Mouse (Mus musculus): Measurements from ENCODE around the gene Wbp11. TPM values are rescaled to one million over a fixed set of nuclear protein-coding genes. Genes with fewer than 3 reads are reported as not detected.

Wbp11 gene
- polyA plus RNA-seq, 1 experiment: 32.0 TPM

DNA sequence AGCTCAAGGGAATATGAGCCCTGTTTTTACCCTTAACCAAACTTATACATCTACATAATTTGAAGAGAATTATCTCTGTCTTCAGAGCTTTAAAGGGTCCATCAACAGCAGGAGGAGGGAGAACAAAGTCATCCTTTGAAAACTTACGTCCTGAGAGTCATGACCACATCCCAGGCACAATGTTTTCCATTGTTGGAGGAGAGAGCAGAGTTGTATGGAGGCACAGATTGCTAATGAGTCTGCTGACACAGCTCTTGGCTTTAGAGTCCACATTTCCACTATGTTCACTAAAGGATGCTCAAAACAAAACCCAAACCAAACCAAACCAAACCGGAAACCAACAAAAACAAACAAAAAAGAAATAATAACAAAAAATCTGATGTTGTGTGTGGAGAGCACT, 16.9 kb upstream of the Wbp11 start:
- no peaks in the 10 kb centered on the region for H3K36me3 ChIP-seq (ENCODE audit: control insufficient read depth, insufficient read depth, low read length)
- 68% methylated on average over 2 of the region's 2 CpGs for WGBS
- H3K4me3 ChIP-seq (ENCODE audit: low read depth, low read length): no peak overlapping the region
- no peaks in the 10 kb centered on the region for H3K27me3 ChIP-seq (ENCODE audit: control insufficient read depth, insufficient read depth, low read length)
- H3K4me1 ChIP-seq (ENCODE audit: control insufficient read depth, insufficient read depth, insufficient read length, low read length): no peaks in the 10 kb centered on the region
- TF ChIP-seq POLR2A (IDR thresholded peaks at IDR 0.05; ENCODE audit: low read depth, low read length) (no peak), CTCF (IDR thresholded peaks at IDR 0.05; ENCODE audit: extremely low read depth, insufficient read length, insufficient replicate concordance, low read depth, low read length) (no peak)
- no peak overlapping the region for H3K27ac ChIP-seq (ENCODE audit: insufficient read depth, low read depth, low read length)

DNA sequence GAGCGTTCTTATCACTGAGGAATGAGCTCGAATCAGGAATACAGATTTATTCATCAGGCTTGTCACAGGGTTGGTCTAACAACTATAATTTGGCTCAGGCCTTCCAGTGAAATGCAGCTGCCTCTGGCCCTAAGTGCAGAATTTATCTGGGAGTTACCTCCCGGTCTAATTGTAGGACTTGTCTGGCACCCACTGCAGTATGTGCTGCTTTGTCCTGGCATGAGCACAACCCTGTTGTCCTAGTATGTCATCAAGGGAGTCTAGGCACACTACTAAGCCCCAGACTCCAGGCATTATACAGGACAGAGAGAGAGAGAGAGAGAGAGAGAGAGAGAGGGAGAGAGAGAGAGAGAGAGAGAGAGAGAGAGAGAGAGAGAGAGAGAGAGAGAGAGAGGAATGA, 9.3 kb upstream of the Wbp11 start:
- TF ChIP-seq CTCF (IDR thresholded peaks at IDR 0.05; ENCODE audit: extremely low read depth, insufficient read length, insufficient replicate concordance, low read depth, low read length) (no peak), POLR2A (IDR thresholded peaks at IDR 0.05; ENCODE audit: low read depth, low read length) (no peak)
- H3K4me1 ChIP-seq (ENCODE audit: control insufficient read depth, insufficient read depth, insufficient read length, low read length): no peaks in the 10 kb centered on the region
- no peak overlapping the region for H3K4me3 ChIP-seq (ENCODE audit: low read depth, low read length)
- no peaks in the 10 kb centered on the region for H3K36me3 ChIP-seq (ENCODE audit: control insufficient read depth, insufficient read depth, low read length)
- 59% methylated on average over 3 of the region's 3 CpGs for WGBS
- no peaks in the 10 kb centered on the region for H3K27me3 ChIP-seq (ENCODE audit: control insufficient read depth, insufficient read depth, low read length)
- H3K27ac ChIP-seq (ENCODE audit: insufficient read depth, low read depth, low read length): no peak overlapping the region

DNA sequence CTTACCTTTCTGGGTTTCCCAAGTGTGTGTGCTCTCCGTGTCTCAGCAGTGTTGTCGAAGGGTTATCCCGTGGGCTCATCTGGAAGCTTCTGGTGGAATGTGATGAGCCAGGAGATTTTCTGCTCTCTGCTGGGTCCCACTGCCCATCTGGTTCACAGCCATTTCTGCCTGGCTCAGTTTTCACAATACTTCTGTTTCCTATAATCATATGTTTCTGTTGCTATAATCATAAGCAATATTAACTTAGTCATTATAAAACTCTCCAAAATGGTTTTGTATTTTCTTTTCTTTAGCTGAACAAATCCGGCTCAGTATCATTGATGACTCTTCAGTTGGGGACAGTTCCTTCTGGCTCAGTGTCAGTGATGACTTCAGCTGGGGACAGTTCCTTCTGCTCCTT, 7.3 kb upstream of the Wbp11 start, which contains the start of gene Smco3:
TSS of gene Smco3 (minus strand) at position 101 of the 400 bp plus-strand sequence.
- TF ChIP-seq POLR2A (IDR thresholded peaks at IDR 0.05; ENCODE audit: low read depth, low read length): no peak
- TF ChIP-seq CTCF (IDR thresholded peaks at IDR 0.05; ENCODE audit: extremely low read depth, insufficient read length, insufficient replicate concordance, low read depth, low read length): no peak
- H3K4me1 ChIP-seq (ENCODE audit: control insufficient read depth, insufficient read depth, insufficient read length, low read length): no peaks in the 10 kb centered on the region
- H3K4me3 ChIP-seq (ENCODE audit: low read depth, low read length): no peak within 1 kb of the TSS
- no peaks in the 10 kb centered on the region for H3K27me3 ChIP-seq (ENCODE audit: control insufficient read depth, insufficient read depth, low read length)
- no peaks in the 10 kb centered on the region for H3K36me3 ChIP-seq (ENCODE audit: control insufficient read depth, insufficient read depth, low read length)
- WGBS: 58% methylated on average over 4 of the region's 4 CpGs
- H3K27ac ChIP-seq (ENCODE audit: insufficient read depth, low read depth, low read length): no peak within 1 kb of the TSS

DNA sequence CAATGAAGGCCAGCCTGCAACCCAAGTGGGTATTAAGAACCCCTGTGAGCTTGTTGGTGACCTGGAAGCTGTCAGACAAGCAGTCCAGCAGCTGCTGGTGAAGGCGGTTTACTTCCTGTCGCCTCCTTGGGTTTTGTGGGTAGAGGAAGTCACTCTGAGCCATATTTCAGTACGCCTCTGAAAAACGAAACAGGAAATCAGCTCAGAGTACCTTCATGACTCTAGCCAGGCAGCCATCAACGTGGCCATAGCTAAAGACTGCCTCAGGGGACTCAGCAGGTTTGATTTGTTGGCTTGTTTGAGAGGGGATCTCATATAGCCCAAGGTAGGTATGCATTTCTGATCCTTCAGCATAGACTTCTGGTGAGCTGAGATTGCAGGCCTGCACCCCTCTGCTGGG, 3.7 kb upstream of the Wbp11 start:
- H3K27ac ChIP-seq (ENCODE audit: insufficient read depth, low read depth, low read length): no peak overlapping the region
- peaks cover 3% of the 10 kb centered on the region for H3K4me1 ChIP-seq (ENCODE audit: control insufficient read depth, insufficient read depth, insufficient read length, low read length)
- TF ChIP-seq POLR2A (IDR thresholded peaks at IDR 0.05; ENCODE audit: low read depth, low read length): no peak
- TF ChIP-seq CTCF (IDR thresholded peaks at IDR 0.05; ENCODE audit: extremely low read depth, insufficient read length, insufficient replicate concordance, low read depth, low read length): no peak
- H3K4me3 ChIP-seq (ENCODE audit: low read depth, low read length): no peak overlapping the region
- no peaks in the 10 kb centered on the region for H3K27me3 ChIP-seq (ENCODE audit: control insufficient read depth, insufficient read depth, low read length)
- H3K36me3 ChIP-seq (ENCODE audit: control insufficient read depth, insufficient read depth, low read length): no peaks in the 10 kb centered on the region
- WGBS: 79% methylated on average over 5 of the region's 5 CpGs

DNA sequence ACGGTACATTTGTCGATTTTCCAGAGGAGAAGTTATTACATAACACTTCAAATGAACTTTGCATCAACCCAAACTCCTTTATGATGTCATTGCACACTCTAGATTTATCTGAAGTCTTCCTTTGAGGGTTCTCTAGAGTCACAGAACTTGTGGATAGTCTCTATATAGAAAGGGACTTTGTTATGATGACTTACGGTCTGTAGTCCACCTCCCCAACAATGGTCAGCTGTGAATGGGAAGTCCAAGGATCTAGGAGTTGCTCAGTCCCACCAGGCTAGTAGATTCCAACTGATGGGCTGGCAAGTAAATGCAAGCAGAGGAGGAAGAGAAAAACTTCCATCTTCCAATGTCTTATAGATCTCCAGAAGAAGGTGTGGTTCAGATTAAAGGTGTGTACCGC, 648 bp upstream of the Wbp11 start:
- Histone ChIP-seq H3K4me1 (ENCODE audit: control insufficient read depth, insufficient read depth, insufficient read length, low read length) (peaks cover 3% of the 10 kb centered on the region), H3K36me3 (ENCODE audit: control insufficient read depth, insufficient read depth, low read length) (peaks cover 14% of the 10 kb centered on the region), H3K4me3 (ENCODE audit: low read depth, low read length) (no peak overlapping the region), H3K27me3 (ENCODE audit: control insufficient read depth, insufficient read depth, low read length) (no peaks in the 10 kb centered on the region), H3K27ac (ENCODE audit: insufficient read depth, low read depth, low read length) (no peak overlapping the region; the same call in 1 of the 2 replicates)
- TF ChIP-seq POLR2A (IDR thresholded peaks at IDR 0.05; ENCODE audit: low read depth, low read length): no peak
- TF ChIP-seq CTCF (IDR thresholded peaks at IDR 0.05; ENCODE audit: extremely low read depth, insufficient read length, insufficient replicate concordance, low read depth, low read length): no peak
- WGBS: 28% methylated on average over 4 of the region's 4 CpGs

DNA sequence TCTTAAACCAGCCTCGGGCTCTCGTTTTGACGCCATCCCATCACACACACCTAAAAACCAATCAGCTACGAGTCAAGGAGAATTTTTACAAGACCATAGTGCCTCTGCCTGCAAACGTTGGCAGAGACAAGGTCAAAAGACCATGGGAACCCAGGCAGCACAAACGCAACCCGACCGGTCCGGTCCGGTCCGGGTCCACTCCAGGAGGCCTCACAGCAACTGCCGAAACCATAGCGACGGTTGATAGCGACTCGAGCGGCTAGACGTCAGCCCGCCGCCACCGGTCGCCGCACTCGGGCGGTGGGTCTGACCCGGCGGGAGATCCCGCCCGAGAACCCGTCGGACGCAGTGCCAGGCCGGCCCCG, 535 bp downstream of the Wbp11 start, which contains the start of gene BC049715:
TSS of gene BC049715 (plus strand) at position 111 of the 365 bp plus-strand sequence.
- Histone ChIP-seq H3K4me3 (ENCODE audit: low read depth, low read length) (peak within 1 kb of the TSS; percentile 96), H3K36me3 (ENCODE audit: control insufficient read depth, insufficient read depth, low read length) (peaks cover 21% of the 10 kb centered on the region), H3K27me3 (ENCODE audit: control insufficient read depth, insufficient read depth, low read length) (no peaks in the 10 kb centered on the region), H3K27ac (ENCODE audit: insufficient read depth, low read depth, low read length) (peak within 1 kb of the TSS; percentile 66), H3K4me1 (ENCODE audit: control insufficient read depth, insufficient read depth, insufficient read length, low read length) (peaks cover 3% of the 10 kb centered on the region)
- under 1% methylated on average over 34 of the region's 34 CpGs for WGBS
- TF ChIP-seq POLR2A (IDR thresholded peaks at IDR 0.05; ENCODE audit: low read depth, low read length) (no peak), CTCF (IDR thresholded peaks at IDR 0.05; ENCODE audit: extremely low read depth, insufficient read length, insufficient replicate concordance, low read depth, low read length) (no peak)

DNA sequence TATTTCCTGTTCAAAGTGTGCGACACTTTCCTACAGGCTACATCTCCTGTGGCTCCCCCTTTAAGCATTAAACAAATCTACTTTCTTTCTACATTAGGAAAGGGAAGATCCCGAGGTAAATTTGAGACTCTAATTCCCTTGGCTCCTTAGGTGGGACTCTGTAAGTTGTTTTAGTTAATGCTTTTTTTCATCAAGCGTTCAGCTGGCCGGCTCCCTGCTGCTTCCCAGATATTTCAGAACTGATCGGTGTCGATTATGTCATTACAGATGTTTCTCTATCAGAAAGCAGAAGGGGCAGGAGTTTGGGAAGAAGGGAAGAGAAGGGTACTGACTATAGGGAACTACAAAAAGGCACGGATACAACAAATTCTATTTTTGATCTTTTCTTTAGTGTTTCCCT, 917 bp downstream of the Wbp11 start:
- TF ChIP-seq CTCF (IDR thresholded peaks at IDR 0.05; ENCODE audit: extremely low read depth, insufficient read length, insufficient replicate concordance, low read depth, low read length): no peak
- no peak for TF ChIP-seq POLR2A (IDR thresholded peaks at IDR 0.05; ENCODE audit: low read depth, low read length)
- H3K27me3 ChIP-seq (ENCODE audit: control insufficient read depth, insufficient read depth, low read length): no peaks in the 10 kb centered on the region
- no peak overlapping the region for H3K27ac ChIP-seq (ENCODE audit: insufficient read depth, low read depth, low read length)
- peaks cover 3% of the 10 kb centered on the region for H3K4me1 ChIP-seq (ENCODE audit: control insufficient read depth, insufficient read depth, insufficient read length, low read length)
- 4% methylated on average over 7 of the region's 7 CpGs for WGBS
- peaks cover 25% of the 10 kb centered on the region for H3K36me3 ChIP-seq (ENCODE audit: control insufficient read depth, insufficient read depth, low read length)
- H3K4me3 ChIP-seq (ENCODE audit: low read depth, low read length): peak overlapping the region; percentile 96

Measured in small intestine, adult 2 months (tissue).